Mouse (Mus musculus) heart, postnatal 0 days (tissue): Measurements from ENCODE around the gene Gpr1.

Source experiments
- CTCF ChIP-seq: IDR thresholded peaks from 2 replicates; pipeline ENCODE4 v1.5.1; 2016; ENCODE audit warnings: antibody characterized with exemption, control low read depth, low read depth
- EP300 ChIP-seq: IDR thresholded peaks from 2 replicates; pipeline ENCODE4 v1.6.1; 2016; ENCODE audit warnings: antibody characterized with exemption, low read depth

DNA sequence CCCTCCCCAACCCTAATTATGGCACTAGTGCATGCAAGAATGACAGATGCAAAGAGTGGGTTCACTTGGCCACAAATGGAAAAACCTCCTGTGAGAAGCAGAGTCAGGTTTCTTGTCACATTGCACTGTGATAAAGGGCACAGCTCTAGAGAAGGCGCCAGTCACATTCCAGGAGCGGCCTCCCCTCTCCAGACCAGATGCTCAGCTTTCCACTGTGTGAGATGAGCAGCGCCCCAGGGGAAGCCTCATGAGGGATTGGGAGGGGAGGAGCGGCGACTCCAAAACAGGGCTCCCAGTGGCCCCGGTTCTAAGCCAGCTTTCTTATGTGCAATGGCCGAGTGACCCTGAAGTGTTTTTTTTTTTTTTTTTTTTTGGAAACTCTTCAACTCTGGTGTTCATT is 11.5 kb upstream of the Gpr1 start:
- TF ChIP-seq CTCF, result no peak
- TF ChIP-seq EP300, result no peak
